In the genomic region with DNA sequence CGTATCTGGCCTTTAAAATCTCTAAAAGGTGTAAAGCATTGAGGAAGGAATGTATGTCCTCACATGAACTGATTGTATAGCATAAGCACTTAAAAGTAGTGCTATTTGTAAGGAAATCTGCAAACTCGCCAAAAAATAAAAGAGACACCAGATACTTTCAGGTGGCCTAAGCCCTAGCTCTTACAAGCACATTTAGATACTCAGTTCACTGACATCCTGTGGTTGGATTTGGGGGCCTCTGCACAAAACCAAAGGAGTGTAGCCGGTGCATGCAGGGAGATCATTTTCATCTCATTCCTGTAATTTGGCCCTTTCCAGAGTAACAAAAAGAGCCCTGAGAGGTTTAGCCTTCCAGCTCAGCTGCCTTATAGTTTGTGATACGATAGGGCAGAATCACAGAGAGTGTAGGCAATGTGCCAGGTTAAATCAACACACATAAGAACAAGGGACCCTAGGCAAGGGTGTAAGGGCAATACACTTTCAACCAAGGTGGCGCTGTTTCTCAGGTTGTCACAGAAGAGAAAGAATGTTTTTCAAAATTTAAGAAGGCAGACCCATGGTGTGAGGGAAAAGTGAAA, we compare ENCODE assay signal across 24 mouse cellular contexts.
DNase-seq lines count a peak whose midpoint lies in the region; ATAC-seq lines count a peak whose summit lies in the region.
"Had no signal": no experiment of that assay in that cellular context is flagged by ENCODE, and none has a peak within 500 bp of the region (broad histone marks: within the 10 kb centered on the region; RNA-seq: fewer than 3 reads in every experiment).

No protein-coding gene starts in this region.

- H3K4me2 ChIP-seq in embryonic facial prominence, embryonic 11.5 days (ENCODE audit: low read depth, low read length) = no peak overlapping the region
- H3K4me2 ChIP-seq in kidney, embryonic 15.5 days = no peak overlapping the region
- H3K4me2 ChIP-seq: forebrain, embryonic 15.5 days; heart, embryonic 11.5 days; neural tube, embryonic 15.5 days; stomach, embryonic 15.5 days had no signal

- H3K4me3 ChIP-seq in embryonic facial prominence, embryonic 11.5 days (ENCODE audit: low read depth, low read length) = no peak overlapping the region
- no peak overlapping the region for H3K4me3 ChIP-seq in embryonic facial prominence, embryonic 10.5 days
- no peak overlapping the region for H3K4me3 ChIP-seq in kidney, embryonic 15.5 days (replicated peaks)
- H3K4me3 ChIP-seq: forebrain, embryonic 15.5 days; hindbrain, embryonic 10.5 days; left cerebral cortex, adult 2 months; midbrain, embryonic 10.5 days; neural tube, embryonic 15.5 days; stomach, embryonic 15.5 days had no signal

- no peaks in the 10 kb centered on the region for H3K9me3 ChIP-seq in embryonic facial prominence, embryonic 11.5 days (replicated peaks; ENCODE audit: control insufficient read depth, low read length)
- no peaks in the 10 kb centered on the region for H3K9me3 ChIP-seq in embryonic facial prominence, embryonic 10.5 days
- no peaks in the 10 kb centered on the region for H3K9me3 ChIP-seq in kidney, embryonic 15.5 days (replicated peaks)
- H3K9me3 ChIP-seq: forebrain, embryonic 15.5 days; hindbrain, embryonic 10.5 days; midbrain, embryonic 10.5 days; neural tube, embryonic 15.5 days; stomach, embryonic 15.5 days had no signal

- ATAC-seq in embryonic facial prominence, embryonic 11.5 days (replicated peaks; ENCODE audit: insufficient number of reproducible peaks, low FRiP score, low TSS enrichment, low read depth) = peak; percentile 79
- ATAC-seq in kidney, embryonic 15.5 days (replicated peaks; ENCODE audit: low FRiP score) = peak; percentile 56; the same call in 1 of the 2 replicates
- ATAC-seq: CD4-positive, CD25-positive, alpha-beta regulatory T cell, adult 4 months; forebrain, embryonic 15.5 days; hindbrain, embryonic 16.5 days had no signal

- H3K27ac ChIP-seq in embryonic facial prominence, embryonic 11.5 days (replicated peaks; ENCODE audit: low read depth, low read length) = no peak overlapping the region
- H3K27ac ChIP-seq in embryonic facial prominence, embryonic 10.5 days (replicated peaks) = no peak overlapping the region
- H3K27ac ChIP-seq in kidney, embryonic 15.5 days = no peak overlapping the region
- H3K27ac ChIP-seq: forebrain, embryonic 15.5 days; hindbrain, embryonic 10.5 days; left cerebral cortex, adult 2 months; midbrain, embryonic 10.5 days; neural tube, embryonic 15.5 days; stomach, embryonic 15.5 days had no signal

- no peaks in the 10 kb centered on the region for H3K27me3 ChIP-seq in embryonic facial prominence, embryonic 11.5 days (ENCODE audit: control insufficient read depth, insufficient read depth, low read length)
- no peaks in the 10 kb centered on the region for H3K27me3 ChIP-seq in embryonic facial prominence, embryonic 10.5 days (replicated peaks; ENCODE audit: low read depth, poor library complexity, severe bottlenecking)
- no peaks in the 10 kb centered on the region for H3K27me3 ChIP-seq in kidney, embryonic 15.5 days
- H3K27me3 ChIP-seq: forebrain, embryonic 15.5 days; neural tube, embryonic 15.5 days; stomach, embryonic 15.5 days had no signal

- no peaks in the 10 kb centered on the region for H3K36me3 ChIP-seq in embryonic facial prominence, embryonic 11.5 days (replicated peaks; ENCODE audit: control insufficient read depth, insufficient read depth, low read depth, low read length)
- no peaks in the 10 kb centered on the region for H3K36me3 ChIP-seq in embryonic facial prominence, embryonic 10.5 days (replicated peaks)
- H3K36me3 ChIP-seq in kidney, embryonic 15.5 days = no peaks in the 10 kb centered on the region
- H3K36me3 ChIP-seq: forebrain, embryonic 15.5 days; hindbrain, embryonic 10.5 days; midbrain, embryonic 10.5 days; neural tube, embryonic 15.5 days; stomach, embryonic 15.5 days had no signal

- 65% methylated on average over 5 of the region's 5 CpGs for WGBS in embryonic facial prominence, embryonic 11.5 days
- WGBS in embryonic facial prominence, embryonic 10.5 days = 71% methylated on average over 5 of the region's 5 CpGs
- 64% methylated on average over 5 of the region's 5 CpGs for WGBS in kidney, embryonic 15.5 days

- no peak overlapping the region for H3K9ac ChIP-seq in embryonic facial prominence, embryonic 11.5 days (replicated peaks; ENCODE audit: low read length)
- no peak overlapping the region for H3K9ac ChIP-seq in kidney, embryonic 15.5 days
- H3K9ac ChIP-seq: forebrain, embryonic 15.5 days; neural tube, embryonic 15.5 days; stomach, embryonic 15.5 days had no signal

- H3K4me1 ChIP-seq in embryonic facial prominence, embryonic 11.5 days (ENCODE audit: control insufficient read depth, insufficient read depth, low read length) = no peaks in the 10 kb centered on the region
- H3K4me1 ChIP-seq in embryonic facial prominence, embryonic 10.5 days = peaks cover 11% of the 10 kb centered on the region; the same call in 1 of the 2 replicates
- H3K4me1 ChIP-seq in kidney, embryonic 15.5 days = no peaks in the 10 kb centered on the region
- H3K4me1 ChIP-seq: hindbrain, embryonic 10.5 days; midbrain, embryonic 10.5 days; neural tube, embryonic 15.5 days; stomach, embryonic 15.5 days had no signal

- DNase-seq in embryonic facial prominence, embryonic 11.5 days (ENCODE audit: low spot score) = peak; percentile 21
- DNase-seq in embryonic facial prominence, embryonic 10.5 days (ENCODE audit: low spot score) = no peak
- no peak for DNase-seq in kidney, postnatal 4 days
- peak; percentile 23 for DNase-seq in lung, postnatal 36 days
- no peak for DNase-seq in lung, postnatal 4 days
- DNase-seq in kidney, postnatal 36 days = peak; percentile 21 to 31
- DNase-seq in retina, embryonic 14.5 days (ENCODE audit: low spot score) = no peak
- DNase-seq: adrenal gland, postnatal 36 days; cerebellum, adult 11 months; cerebellum, postnatal 14 days; gastrocnemius, postnatal 10 days; liver; thymus, adult 2 months; thymus, postnatal 4 days had no signal

Comparison
In these comparisons a context has a peak if more than half of its experiments do, and no peak if none do; other contexts are left out.
1. DNase-seq: peak in embryonic facial prominence, embryonic 11.5 days (single experiment), lung, postnatal 36 days (single experiment) and kidney, postnatal 36 days (2 of 2); none in embryonic facial prominence, embryonic 10.5 days (single experiment), kidney, postnatal 4 days (0 of 2), lung, postnatal 4 days (0 of 2) and retina, embryonic 14.5 days (single experiment).